Mouse (Mus musculus): Measurements from ENCODE around the gene Edc4. TPM values are rescaled to one million over a fixed set of nuclear protein-coding genes. Genes with fewer than 3 reads are reported as not detected.

Gene Edc4
- polyA plus RNA-seq, 1 experiment from 2014 or later = 9.8 TPM

DNA sequence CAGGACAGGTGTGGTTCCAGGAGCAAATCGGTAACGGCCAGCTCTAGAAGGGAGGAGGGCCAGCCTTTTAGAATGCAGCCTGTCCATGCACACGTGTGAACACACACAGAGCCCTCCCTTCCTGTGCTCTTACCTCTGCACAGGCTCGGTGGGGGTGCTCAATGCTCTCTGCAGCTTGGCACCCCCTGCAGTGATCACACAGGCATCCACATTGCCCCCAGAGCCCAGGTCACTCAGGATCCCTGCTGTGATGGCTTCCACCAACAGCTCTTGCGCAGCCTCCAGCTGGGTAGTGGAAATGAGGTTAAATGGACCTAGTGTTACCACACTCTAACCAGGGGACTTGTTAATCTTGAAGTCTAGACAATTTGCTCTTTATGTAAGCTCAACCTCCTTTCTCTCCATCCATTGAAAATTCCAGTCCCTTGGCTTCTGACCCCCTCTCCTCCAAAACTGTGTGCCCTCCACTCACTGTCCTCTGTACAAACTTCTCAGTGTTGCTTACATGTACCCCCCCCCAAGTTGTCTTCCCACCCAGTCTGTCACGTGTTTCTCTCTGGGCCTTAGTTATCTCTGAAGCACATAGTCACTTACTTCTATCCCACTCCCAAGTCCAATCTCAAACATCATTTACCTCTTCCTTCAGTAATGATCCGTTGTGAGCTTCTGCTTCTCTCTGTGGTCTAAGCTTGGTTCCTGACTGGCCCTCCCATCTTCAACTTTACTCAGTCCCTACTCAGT is 55.4 kb downstream of the Edc4 start:
- Histone ChIP-seq H3K27me3 (replicated peaks; ENCODE audit: control insufficient read depth, insufficient read depth, low read length) (no peaks in the 10 kb centered on the region), H3K9ac (ENCODE audit: low read depth, low read length) (0 out of 2 replicates have a peak overlapping the region, but pooled peaks have one; percentile 74), H3K27ac (ENCODE audit: low read depth, low read length) (no peak overlapping the region), H3K4me3 (ENCODE audit: low read depth, low read length) (no peak overlapping the region), H3K9me3 (ENCODE audit: control insufficient read depth) (no peaks in the 10 kb centered on the region), H3K4me1 (replicated peaks; ENCODE audit: control insufficient read depth, insufficient read depth, low read length) (no peaks in the 10 kb centered on the region), H3K4me2 (replicated peaks; ENCODE audit: low read depth) (peak overlapping the region; percentile 92; the same call in 1 of the 2 replicates), H3K36me3 (ENCODE audit: control insufficient read depth, insufficient read depth) (peaks cover 36% of the 10 kb centered on the region; the same call in 1 of the 2 replicates)
- no peak for TF ChIP-seq CTCF (IDR thresholded peaks at IDR 0.05; ENCODE audit: low read depth)
- 39% methylated on average over 7 of the region's 7 CpGs for WGBS
- ATAC-seq = no peak

DNA sequence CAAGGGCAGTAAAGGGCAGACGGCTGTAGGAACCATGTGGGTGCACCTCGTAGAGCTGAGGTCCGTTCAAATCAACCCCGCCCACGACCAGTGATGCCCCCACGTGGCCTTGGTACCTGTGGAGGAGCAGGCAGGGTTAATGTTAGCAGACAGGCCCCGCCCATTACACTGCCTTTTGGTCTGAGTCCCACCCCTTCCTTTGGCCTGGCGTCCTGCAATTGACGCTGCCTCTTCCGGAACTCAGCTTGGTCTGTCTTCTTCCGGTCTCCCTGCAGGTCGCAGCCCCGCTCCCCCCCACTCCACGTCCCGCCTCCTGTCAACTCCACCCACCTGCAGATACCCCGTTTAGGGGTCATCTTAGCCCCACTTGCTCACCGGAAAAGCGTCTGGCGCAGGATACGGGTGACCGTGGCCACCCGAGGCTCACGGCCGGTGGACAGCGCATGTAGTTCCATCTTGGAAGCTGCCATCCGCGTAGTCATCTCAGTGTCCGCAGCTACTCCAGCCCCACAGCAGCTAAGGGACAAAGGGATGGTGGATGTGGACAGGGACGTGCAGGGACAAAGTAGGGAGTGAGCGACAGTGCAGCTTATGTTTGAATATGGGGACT is 56.3 kb downstream of the Edc4 start:
- peak; percentile 27; the same call in 1 of the 2 replicates for TF ChIP-seq CTCF (IDR thresholded peaks at IDR 0.05; ENCODE audit: low read depth)
- H3K36me3 ChIP-seq (ENCODE audit: control insufficient read depth, insufficient read depth) = peaks cover 30% of the 10 kb centered on the region; the same call in 1 of the 2 replicates
- ATAC-seq = peak; percentile 76
- H3K9ac ChIP-seq (ENCODE audit: low read depth, low read length) = peak overlapping the region; percentile 74
- H3K4me1 ChIP-seq (replicated peaks; ENCODE audit: control insufficient read depth, insufficient read depth, low read length) = no peaks in the 10 kb centered on the region
- no peaks in the 10 kb centered on the region for H3K27me3 ChIP-seq (replicated peaks; ENCODE audit: control insufficient read depth, insufficient read depth, low read length)
- no peaks in the 10 kb centered on the region for H3K9me3 ChIP-seq (ENCODE audit: control insufficient read depth)
- under 1% methylated on average over 30 of the region's 30 CpGs for WGBS
- peak overlapping the region; percentile 85 for H3K27ac ChIP-seq (ENCODE audit: low read depth, low read length)
- H3K4me2 ChIP-seq (replicated peaks; ENCODE audit: low read depth) = peak overlapping the region; percentile 92
- peak overlapping the region; percentile 93 for H3K4me3 ChIP-seq (ENCODE audit: low read depth, low read length)

GRCm38 (mm10) chr8:105937496-105938305 is 57.0 kb downstream of the Edc4 start:
- Histone ChIP-seq H3K27ac (ENCODE audit: low read depth, low read length) (peak overlapping the region; percentile 85), H3K27me3 (replicated peaks; ENCODE audit: control insufficient read depth, insufficient read depth, low read length) (no peaks in the 10 kb centered on the region), H3K4me2 (replicated peaks; ENCODE audit: low read depth) (peak overlapping the region; percentile 92), H3K9me3 (ENCODE audit: control insufficient read depth) (no peaks in the 10 kb centered on the region), H3K36me3 (ENCODE audit: control insufficient read depth, insufficient read depth) (peaks cover 23% of the 10 kb centered on the region; the same call in 1 of the 2 replicates), H3K4me3 (ENCODE audit: low read depth, low read length) (peak overlapping the region; percentile 93), H3K4me1 (replicated peaks; ENCODE audit: control insufficient read depth, insufficient read depth, low read length) (no peaks in the 10 kb centered on the region), H3K9ac (ENCODE audit: low read depth, low read length) (peak overlapping the region; percentile 74)
- under 1% methylated on average over 33 of the region's 33 CpGs for WGBS
- ATAC-seq = peak; percentile 41
- 0 out of 2 replicates have a peak, but pooled peaks have one; percentile 2 for TF ChIP-seq CTCF (IDR thresholded peaks at IDR 0.05; ENCODE audit: low read depth)

GRCm38 (mm10) chr8:105938306-105938669 is 57.6 kb downstream of the Edc4 start, which contains the start of gene Psmb10:
Gene Psmb10, minus strand, starts transcription at chr8:105938444.
- TF ChIP-seq CTCF (IDR thresholded peaks at IDR 0.05; ENCODE audit: low read depth) = no peak; the same call in 1 of the 2 replicates

DNA sequence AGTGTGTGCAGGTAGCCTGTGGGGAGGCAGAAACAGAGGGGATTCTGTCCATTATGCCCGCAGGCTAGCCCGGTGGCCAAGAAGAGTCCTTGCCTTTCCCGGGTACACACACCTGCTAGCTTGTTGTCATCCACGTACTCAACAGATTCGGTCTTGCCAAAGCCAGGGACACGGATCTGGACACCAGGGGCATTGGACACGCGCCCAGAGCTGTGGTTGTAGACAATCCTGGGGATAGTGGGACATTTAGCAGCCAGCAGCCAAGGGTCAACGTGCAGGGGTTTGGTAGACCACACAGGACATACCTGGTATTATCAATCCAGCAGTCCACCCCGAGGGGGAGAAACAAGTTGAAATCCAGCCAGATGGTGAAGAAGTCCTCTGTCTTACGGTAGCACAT is 61.3 kb downstream of the Edc4 start:
- ATAC-seq = no peak
- Histone ChIP-seq H3K4me1 (replicated peaks; ENCODE audit: control insufficient read depth, insufficient read depth, low read length) (no peaks in the 10 kb centered on the region), H3K36me3 (ENCODE audit: control insufficient read depth, insufficient read depth) (peaks cover 23% of the 10 kb centered on the region), H3K4me3 (ENCODE audit: low read depth, low read length) (no peak overlapping the region), H3K27me3 (replicated peaks; ENCODE audit: control insufficient read depth, insufficient read depth, low read length) (no peaks in the 10 kb centered on the region), H3K9me3 (ENCODE audit: control insufficient read depth) (no peaks in the 10 kb centered on the region), H3K9ac (ENCODE audit: low read depth, low read length) (no peak overlapping the region), H3K4me2 (replicated peaks; ENCODE audit: low read depth) (no peak overlapping the region), H3K27ac (ENCODE audit: low read depth, low read length) (no peak overlapping the region)
- TF ChIP-seq CTCF (IDR thresholded peaks at IDR 0.05; ENCODE audit: low read depth) = no peak
- 94% methylated on average over 11 of the region's 11 CpGs for WGBS

More at GRCm38 (mm10) chr8:105938306-105938669, 57.6 kb downstream of the Edc4 start, which contains the start of gene Psmb10:
- ATAC-seq = no peak
- peak within 1 kb of the TSS; percentile 92 for H3K4me2 ChIP-seq (replicated peaks; ENCODE audit: low read depth)
- peaks cover 23% of the 10 kb centered on the region for H3K36me3 ChIP-seq (ENCODE audit: control insufficient read depth, insufficient read depth)
- H3K27ac ChIP-seq (ENCODE audit: low read depth, low read length) = peak within 1 kb of the TSS; percentile 85
- no peaks in the 10 kb centered on the region for H3K9me3 ChIP-seq (ENCODE audit: control insufficient read depth)
- H3K4me3 ChIP-seq (ENCODE audit: low read depth, low read length) = peak within 1 kb of the TSS; percentile 93
- 9% methylated on average over 4 of the region's 4 CpGs for WGBS
- H3K9ac ChIP-seq (ENCODE audit: low read depth, low read length) = peak within 1 kb of the TSS; percentile 74
- H3K4me1 ChIP-seq (replicated peaks; ENCODE audit: control insufficient read depth, insufficient read depth, low read length) = no peaks in the 10 kb centered on the region
- no peaks in the 10 kb centered on the region for H3K27me3 ChIP-seq (replicated peaks; ENCODE audit: control insufficient read depth, insufficient read depth, low read length)

GRCm38 (mm10) chr8:105942542-105942941 is 61.9 kb downstream of the Edc4 start:
- Histone ChIP-seq H3K27ac (ENCODE audit: low read depth, low read length) (no peak overlapping the region), H3K4me1 (replicated peaks; ENCODE audit: control insufficient read depth, insufficient read depth, low read length) (no peaks in the 10 kb centered on the region), H3K9ac (ENCODE audit: low read depth, low read length) (no peak overlapping the region), H3K4me3 (ENCODE audit: low read depth, low read length) (no peak overlapping the region), H3K36me3 (ENCODE audit: control insufficient read depth, insufficient read depth) (peaks cover 28% of the 10 kb centered on the region), H3K27me3 (replicated peaks; ENCODE audit: control insufficient read depth, insufficient read depth, low read length) (no peaks in the 10 kb centered on the region), H3K4me2 (replicated peaks; ENCODE audit: low read depth) (no peak overlapping the region), H3K9me3 (ENCODE audit: control insufficient read depth) (no peaks in the 10 kb centered on the region)
- no peak for ATAC-seq
- no peak for TF ChIP-seq CTCF (IDR thresholded peaks at IDR 0.05; ENCODE audit: low read depth)
- WGBS = 82% methylated on average over 5 of the region's 5 CpGs

All from intestine, postnatal 0 days (tissue).